Mouse (Mus musculus): ENCODE data around the gene Reg3b. TPM values are rescaled to one million over a fixed set of nuclear protein-coding genes. Genes with fewer than 3 reads are reported as not detected.

The Reg3b gene
- polyA plus RNA-seq, 1 experiment from 2014 or later, result not detected

Other genes with a start within 250 kb of the Reg3b start
- gene Reg3d, start 8.2 kb downstream of the Reg3b start, polyA plus RNA-seq (2016; fragmentation: Nextera tagmentation; extraction: Ambion mirVana), result not detected in 2 replicates
- gene Reg3a, start 10.1 kb downstream of the Reg3b start, polyA plus RNA-seq (2016; fragmentation: Nextera tagmentation; extraction: Ambion mirVana), result not detected in 2 replicates
- gene Reg2, start 25.0 kb downstream of the Reg3b start, polyA plus RNA-seq (2016; fragmentation: Nextera tagmentation; extraction: Ambion mirVana), result not detected in 2 replicates
- not detected in 2 replicates for gene Reg1, start 52.1 kb downstream of the Reg3b start, polyA plus RNA-seq (2016; fragmentation: Nextera tagmentation; extraction: Ambion mirVana)
- gene Reg3g, start 98.2 kb downstream of the Reg3b start, polyA plus RNA-seq (2016; fragmentation: Nextera tagmentation; extraction: Ambion mirVana), result 0.15 TPM in 1 of 2 replicates, not detected in the other

Data from embryonic facial prominence, embryonic 10.5 days (tissue).